Mouse (Mus musculus): ENCODE results near the gene 3300002I08Rik.
"Not testable (repeated sequence)": the region's sequence is repeated elsewhere in the genome, so short reads cannot be mapped to it uniquely, and the experiment has no call there.

3300002I08Rik gene

DNA sequence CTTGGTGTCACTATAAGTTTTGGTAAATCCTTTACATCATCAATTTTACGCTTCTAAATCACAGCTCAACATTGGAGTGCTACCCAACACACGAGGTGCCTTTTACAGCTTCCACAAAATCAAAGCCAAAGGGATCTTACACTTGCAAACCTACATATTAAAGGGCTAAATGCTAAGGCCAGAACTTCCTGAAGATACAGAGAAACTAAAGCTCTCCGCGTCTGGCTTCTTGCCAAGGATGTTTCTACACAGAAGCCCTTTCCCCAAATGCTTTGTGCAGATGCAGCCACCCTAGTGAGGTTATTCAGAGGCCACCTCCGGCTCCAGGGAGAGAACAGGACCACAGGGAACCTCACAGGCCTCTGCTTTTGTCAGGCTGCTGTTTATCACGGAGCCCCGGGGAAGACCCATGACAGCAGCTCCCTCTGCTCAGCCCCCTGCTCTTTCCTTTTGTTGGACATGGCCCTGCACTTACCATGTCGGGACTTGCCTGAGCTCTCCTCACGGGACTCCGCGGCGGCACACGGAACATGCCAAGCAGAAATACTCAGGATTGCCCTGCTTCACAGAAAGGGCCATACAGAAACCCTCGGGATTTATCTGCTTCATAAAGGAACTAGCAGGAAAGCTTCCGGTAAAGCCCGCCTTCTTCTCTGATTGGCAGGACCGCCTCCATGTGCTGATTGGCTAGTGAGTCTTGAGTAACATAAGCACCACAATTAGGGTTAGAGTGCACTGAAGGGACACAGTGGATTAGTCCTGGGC is at the start of gene 3300002I08Rik:
3300002I08Rik (minus strand) TSS at position 653 of the 765 bp plus-strand sequence.
- peak; percentile 50 for DNase-seq (ENCODE audit: low spot score)

DNA sequence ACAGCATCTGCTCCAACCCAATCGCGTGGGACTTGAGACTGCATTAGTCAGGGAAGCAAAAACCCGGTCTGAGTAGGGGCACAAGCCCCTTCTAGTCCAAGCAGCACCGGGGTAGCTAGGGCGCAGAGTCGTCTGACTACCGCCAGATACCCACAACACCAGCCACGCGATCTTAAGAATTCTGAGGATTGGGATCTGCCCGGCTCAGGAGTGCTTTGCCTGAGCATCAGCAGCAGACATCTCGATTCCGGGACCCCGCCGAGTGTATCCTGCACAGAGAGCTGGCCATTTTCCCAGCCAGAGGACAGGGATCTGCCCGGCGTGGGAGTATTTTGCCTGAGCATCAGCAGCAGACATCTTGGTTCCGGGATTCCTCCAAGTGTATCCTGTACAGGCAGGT is 49.6 kb upstream of the 3300002I08Rik start:
- DNase-seq (ENCODE audit: low spot score) = not testable (repeated sequence)

DNA sequence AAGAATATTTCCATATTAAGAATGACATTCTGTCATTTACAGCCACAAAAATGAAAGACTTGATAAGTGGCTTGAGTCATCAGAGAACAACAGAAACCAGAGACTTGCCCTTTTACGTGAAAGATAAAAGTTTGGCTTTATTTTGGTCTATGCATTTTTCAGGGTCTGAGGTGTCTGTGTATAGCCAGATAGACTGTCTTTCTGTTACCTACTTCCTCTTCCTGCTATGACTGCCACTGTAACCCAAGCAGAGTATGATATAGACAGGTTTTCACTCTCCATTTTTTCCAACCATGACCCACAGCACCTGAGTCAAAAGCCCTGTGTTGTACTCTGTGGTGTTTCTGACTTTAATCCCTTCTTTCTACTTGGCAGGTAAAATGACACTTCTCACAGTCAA is 27.6 kb upstream of the 3300002I08Rik start:
- DNase-seq (ENCODE audit: low spot score) = no peak

DNA sequence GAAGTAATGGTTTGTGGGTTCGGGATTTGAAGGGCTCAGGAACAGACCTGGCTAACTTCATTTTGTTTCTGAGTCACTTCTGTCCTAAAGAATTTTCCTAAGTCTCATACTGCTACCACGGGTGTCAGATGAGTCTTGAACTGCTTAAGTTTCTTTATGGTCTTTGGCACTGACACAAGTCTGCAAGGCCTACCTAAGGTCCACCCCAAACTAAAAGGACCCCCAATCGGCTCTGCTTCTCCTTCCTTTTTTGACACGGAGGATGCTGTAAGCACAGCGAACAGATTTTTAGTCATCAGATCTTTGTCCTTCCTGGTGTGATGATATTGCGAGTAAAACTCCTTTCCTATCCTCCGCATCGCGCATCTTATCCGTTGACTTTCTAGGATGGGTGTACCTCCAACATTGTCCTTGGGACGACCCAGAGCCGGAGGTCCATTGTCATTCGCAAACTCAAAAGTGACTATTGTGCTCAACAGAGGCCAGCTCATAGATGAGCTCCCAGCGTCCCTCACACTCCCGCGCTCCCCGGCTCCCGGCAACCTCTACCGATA is 23.1 kb upstream of the 3300002I08Rik start:
- not testable (repeated sequence) for DNase-seq (ENCODE audit: low spot score)

DNA sequence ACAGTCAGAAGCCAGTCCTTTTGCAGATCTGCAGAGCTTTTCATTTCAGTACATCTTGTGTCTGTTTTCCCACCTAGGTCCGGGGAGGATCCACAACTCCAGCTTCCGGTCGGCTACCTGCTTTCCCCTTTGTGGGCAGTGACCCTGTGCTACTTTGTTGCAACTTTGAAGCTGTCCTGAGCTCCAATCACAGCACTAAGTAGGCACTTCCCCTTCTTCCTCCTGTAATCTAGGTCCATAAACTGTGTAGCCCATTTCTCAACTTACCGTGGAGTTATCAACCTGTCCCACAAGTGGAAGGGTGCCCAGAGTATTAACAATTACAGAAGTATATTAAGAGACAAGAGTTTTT is 289 bp upstream of the 3300002I08Rik start:
- no peak for DNase-seq (ENCODE audit: low spot score)

DNA sequence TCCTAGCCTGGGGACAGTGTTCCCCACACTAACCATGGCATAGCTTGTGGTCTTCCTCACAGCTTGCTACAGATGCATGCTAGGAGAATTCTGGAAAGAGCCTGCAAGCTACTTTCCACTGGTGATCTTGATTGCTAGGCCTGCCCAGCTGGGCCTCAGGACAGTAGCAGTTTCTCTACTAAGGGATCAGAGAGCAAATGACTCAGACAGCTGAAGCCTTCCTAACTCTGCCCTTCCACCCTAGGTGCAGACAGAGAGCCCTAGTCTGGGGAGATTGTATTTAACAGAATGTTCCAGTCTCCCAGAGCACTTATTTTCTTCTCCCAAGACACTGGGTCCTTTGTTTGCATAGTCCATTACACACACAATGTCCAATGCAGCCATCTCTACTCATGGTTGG is 5.4 kb downstream of the 3300002I08Rik start:
- not testable (repeated sequence) for DNase-seq (ENCODE audit: low spot score)

DNA sequence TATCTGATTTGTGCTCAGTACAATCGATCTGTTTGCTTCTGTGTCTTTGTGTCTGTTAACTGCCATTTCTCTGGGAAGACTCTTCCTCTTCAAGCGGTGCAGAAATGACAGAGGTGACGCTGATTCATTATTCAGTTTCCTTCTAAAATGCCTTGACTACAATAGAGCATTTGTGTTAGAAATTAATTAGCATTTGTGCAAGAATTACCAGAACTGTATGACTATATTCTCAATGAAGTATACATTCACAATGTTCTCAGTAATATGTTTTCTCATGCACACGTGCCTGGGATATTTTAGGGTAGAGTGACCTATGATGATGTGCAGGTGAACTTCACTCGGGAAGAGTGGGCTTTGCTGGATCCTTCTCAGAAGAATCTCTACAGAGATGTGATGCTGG is 39.2 kb downstream of the 3300002I08Rik start, which contains the start of gene Gm10130:
Gm10130 (plus strand) TSS at position 301 of the 400 bp plus-strand sequence.
- no peak for DNase-seq (ENCODE audit: low spot score)

DNA sequence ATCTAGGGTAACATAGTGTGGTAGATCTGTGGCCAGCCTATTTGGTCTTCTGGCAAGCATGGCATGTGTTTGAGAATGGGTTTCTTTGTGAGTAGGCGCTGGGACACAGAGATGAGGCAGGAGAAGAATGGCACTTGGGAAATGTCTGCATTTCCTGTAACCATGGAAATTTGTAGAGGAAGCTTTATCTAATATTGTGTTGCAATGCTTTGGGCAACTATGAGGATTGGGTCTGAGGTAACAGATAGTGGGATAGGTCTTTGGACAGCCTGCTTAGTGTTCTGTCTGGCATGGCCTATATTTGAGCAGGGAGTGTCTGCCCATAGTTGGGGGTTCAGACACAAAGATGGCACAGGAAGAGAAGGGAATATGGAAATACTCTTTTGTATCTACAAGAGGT is 43.6 kb downstream of the 3300002I08Rik start:
- no peak for DNase-seq (ENCODE audit: low spot score)

DNA sequence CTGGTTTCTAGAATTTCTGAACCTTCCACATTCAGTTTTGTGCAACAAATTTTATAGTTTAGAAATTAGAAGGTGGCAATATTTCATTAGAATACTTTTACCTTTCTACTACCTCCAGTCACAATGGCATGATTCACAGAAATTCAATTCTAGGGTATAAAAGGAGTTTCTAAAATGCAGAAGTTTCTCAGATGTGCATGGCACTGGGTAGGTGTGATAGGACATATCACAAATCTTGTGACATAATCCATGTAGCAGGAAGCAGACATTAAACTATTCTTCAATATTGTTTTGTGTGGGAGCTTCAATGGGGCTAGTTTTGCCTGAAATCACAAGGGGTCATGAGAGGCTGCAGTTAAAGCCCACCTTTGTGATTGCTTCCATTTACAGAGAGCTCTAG is 46.4 kb downstream of the 3300002I08Rik start:
- no peak for DNase-seq (ENCODE audit: low spot score)

DNA sequence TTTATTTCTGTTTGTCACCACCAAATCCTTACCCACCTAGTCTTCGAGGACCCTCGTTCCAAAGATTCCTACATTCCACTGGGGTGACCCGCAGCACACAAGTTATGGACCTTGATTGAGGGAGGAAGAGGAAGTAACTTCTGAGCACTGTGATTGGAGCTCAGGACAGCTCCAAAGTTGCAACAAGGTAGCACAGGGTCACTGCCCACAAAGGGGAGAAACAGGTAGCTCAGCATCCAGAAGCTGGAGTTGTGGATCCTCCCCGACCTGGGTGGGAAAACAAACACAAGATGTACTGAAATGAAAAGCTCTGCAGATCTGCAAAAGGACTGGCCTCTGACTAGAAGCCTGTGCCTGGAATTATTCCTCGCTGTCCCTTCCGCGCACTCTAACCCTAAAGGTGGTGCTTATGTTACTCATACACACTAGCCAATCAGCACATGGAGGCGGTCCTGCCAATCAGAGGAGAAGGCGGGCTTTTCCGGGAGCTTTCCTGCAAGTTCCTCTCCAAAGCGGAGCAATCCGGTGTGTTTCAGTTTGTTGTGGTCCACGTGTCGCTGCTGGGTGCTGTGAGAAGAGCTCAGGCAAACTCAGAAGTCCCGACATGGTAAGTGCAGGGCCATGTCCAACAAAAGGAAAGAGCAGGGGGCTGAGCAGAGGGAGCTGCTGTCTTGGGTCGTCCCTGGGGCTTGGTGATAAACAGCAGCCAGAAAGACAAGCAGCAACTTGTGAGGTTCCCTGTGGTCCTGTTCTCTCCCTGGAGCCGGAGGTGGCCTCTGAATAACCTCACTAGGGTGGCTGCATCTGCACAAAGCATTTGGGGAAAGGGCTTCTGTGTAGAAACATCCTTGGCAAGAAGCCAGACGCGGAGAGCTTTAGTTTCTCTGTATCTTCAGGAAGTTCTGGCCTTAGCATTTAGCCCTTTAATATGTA is 51.3 kb downstream of the 3300002I08Rik start:
- DNase-seq (ENCODE audit: low spot score) = peak; percentile 72

DNA sequence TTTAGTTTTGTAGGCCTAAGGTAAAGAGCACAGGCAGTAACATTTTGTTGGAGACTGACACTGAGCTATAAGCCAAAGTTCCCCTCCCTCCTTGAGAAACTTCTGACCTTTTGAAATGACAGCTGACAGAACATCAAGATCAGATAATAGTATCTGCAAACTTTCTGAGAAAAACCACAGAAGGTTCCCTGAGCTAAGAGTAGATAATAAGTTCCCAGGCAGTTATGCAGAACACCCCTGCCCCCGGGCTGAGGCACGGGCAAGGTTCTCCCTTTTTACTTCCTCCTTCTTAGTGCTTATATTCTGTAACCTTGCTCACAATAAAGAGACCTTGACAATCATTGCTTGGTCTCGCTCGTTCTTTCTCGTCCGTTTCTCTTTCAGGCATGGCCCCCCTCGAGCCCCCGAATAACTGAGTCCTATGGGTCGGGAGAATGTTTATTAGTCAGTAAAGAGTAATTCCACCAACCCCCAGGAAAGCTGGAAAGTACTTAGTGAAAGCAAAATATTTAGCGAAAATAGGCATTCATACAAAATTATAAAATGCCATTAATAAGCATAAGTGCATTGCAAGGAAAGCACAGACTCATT is 55.3 kb downstream of the 3300002I08Rik start:
- no peak for DNase-seq (ENCODE audit: low spot score)

DNA sequence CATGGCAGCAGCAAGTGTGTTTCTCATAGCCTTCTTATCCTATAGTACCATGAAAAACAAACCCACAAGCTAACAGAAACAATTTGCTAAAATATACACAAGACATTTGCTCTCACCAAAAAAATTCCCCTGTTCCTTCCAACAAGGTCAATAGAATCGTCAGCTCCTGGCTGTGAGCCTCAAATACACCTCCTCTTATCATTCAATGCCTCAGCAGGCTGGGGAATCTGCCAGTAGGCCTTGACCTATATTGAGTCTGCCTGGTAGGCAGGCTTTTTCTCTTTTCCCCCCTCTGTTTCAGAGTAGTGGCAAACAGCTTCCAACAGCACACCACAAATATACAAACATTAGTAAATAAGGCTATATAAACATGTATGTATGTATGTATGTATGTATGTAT is 63.5 kb downstream of the 3300002I08Rik start:
- no peak for DNase-seq (ENCODE audit: low spot score)

DNA sequence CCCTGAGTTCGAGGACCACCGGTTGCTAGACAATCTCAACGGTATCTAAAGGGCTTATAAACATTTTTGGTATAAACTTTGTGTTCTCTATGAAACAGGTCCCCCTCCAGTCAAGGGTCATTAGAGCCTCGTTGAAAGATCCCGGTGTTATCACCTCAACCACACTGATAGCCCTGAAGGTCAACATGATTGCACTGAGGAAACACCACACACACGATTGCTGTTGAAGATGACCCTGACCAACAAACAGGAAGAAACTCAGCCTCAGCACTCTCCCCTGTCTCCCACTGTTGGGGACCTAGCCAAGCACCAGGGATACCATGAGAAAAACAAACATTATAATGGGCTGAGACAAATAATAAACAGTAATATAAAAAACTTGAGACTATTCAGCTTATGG is 68.9 kb downstream of the 3300002I08Rik start:
- no peak for DNase-seq (ENCODE audit: low spot score)

Data from urinary bladder, postnatal 10 days (tissue).